Mouse (Mus musculus): ENCODE measurements around the gene Fem1a. TPM values are rescaled to one million over a fixed set of nuclear protein-coding genes. Genes with fewer than 3 reads are reported as not detected.

The Fem1a gene
- polyA plus RNA-seq, 1 experiment from 2014 or later = 18.2 TPM

GRCm38 (mm10) chr17:56272644-56273043 lies 16.0 kb downstream of the Fem1a start:
- H3K4me1 ChIP-seq = peaks cover 26% of the 10 kb centered on the region
- no peak overlapping the region for H3K4me3 ChIP-seq (replicated peaks)
- ATAC-seq (ENCODE audit: low FRiP score) = no peak
- H3K36me3 ChIP-seq (replicated peaks) = no peaks in the 10 kb centered on the region
- 77% methylated on average over 3 of the region's 3 CpGs for WGBS
- no peak overlapping the region for H3K4me2 ChIP-seq
- H3K27ac ChIP-seq = no peak overlapping the region
- H3K9ac ChIP-seq = 0 out of 2 replicates have a peak overlapping the region, but pooled peaks have one; percentile 17
- H3K27me3 ChIP-seq = no peaks in the 10 kb centered on the region
- H3K9me3 ChIP-seq = no peaks in the 10 kb centered on the region

- H3K27ac ChIP-seq = no peak overlapping the region
- peaks cover 27% of the 10 kb centered on the region for H3K4me1 ChIP-seq
- H3K9ac ChIP-seq = no peak overlapping the region
- no peaks in the 10 kb centered on the region for H3K9me3 ChIP-seq
- ATAC-seq (ENCODE audit: low FRiP score) = no peak
- H3K4me3 ChIP-seq (replicated peaks) = no peak overlapping the region
- no peaks in the 10 kb centered on the region for H3K27me3 ChIP-seq
- no peak overlapping the region for H3K4me2 ChIP-seq
- 81% methylated on average over 7 of the region's 7 CpGs for WGBS
- H3K36me3 ChIP-seq (replicated peaks) = no peaks in the 10 kb centered on the region
Observed at GRCm38 (mm10) chr17:56273482-56273881, 16.9 kb downstream of the Fem1a start.

- no peaks in the 10 kb centered on the region for H3K36me3 ChIP-seq (replicated peaks)
- H3K27ac ChIP-seq = no peak overlapping the region
- no peak overlapping the region for H3K9ac ChIP-seq
- no peak for ATAC-seq (ENCODE audit: low FRiP score)
- no peak overlapping the region for H3K4me2 ChIP-seq
- peaks cover 24% of the 10 kb centered on the region for H3K4me1 ChIP-seq
- no peak overlapping the region for H3K4me3 ChIP-seq (replicated peaks)
- WGBS = 90% methylated on average over 5 of the region's 5 CpGs
- H3K27me3 ChIP-seq = no peaks in the 10 kb centered on the region
- H3K9me3 ChIP-seq = no peaks in the 10 kb centered on the region
Observed at GRCm38 (mm10) chr17:56273986-56274385, 17.4 kb downstream of the Fem1a start.

- Histone ChIP-seq H3K9ac (peak overlapping the region; percentile 65), H3K27me3 (no peaks in the 10 kb centered on the region), H3K27ac (0 out of 2 replicates have a peak overlapping the region, but pooled peaks have one; percentile 78), H3K36me3 (replicated peaks) (peaks cover 5% of the 10 kb centered on the region; the same call in 1 of the 2 replicates), H3K4me2 (peak overlapping the region; percentile 72), H3K4me3 (replicated peaks) (peak overlapping the region; percentile 46), H3K9me3 (no peaks in the 10 kb centered on the region), H3K4me1 (peaks cover 18% of the 10 kb centered on the region)
- ATAC-seq (ENCODE audit: low FRiP score) = no peak; the same call in 1 of the 2 replicates
- WGBS = 34% methylated on average over 5 of the region's 5 CpGs
Observed at GRCm38 (mm10) chr17:56275842-56276480, 19.4 kb downstream of the Fem1a start.

GRCm38 (mm10) chr17:56276643-56277566 lies 20.3 kb downstream of the Fem1a start, which contains the start of gene Ticam1:
TSS of gene Ticam1 (minus strand) at chr17:56276786.
- peak within 1 kb of the TSS; percentile 65 for H3K9ac ChIP-seq
- peak; percentile 87 for ATAC-seq (ENCODE audit: low FRiP score)
- no peaks in the 10 kb centered on the region for H3K27me3 ChIP-seq
- H3K4me2 ChIP-seq = peak within 1 kb of the TSS; percentile 72
- no peaks in the 10 kb centered on the region for H3K9me3 ChIP-seq
- peak within 1 kb of the TSS; percentile 78 for H3K27ac ChIP-seq
- H3K36me3 ChIP-seq (replicated peaks) = peaks cover 9% of the 10 kb centered on the region; the same call in 1 of the 2 replicates
- 7% methylated on average over 17 of the region's 21 CpGs for WGBS
- peak within 1 kb of the TSS; percentile 46 for H3K4me3 ChIP-seq (replicated peaks)
- H3K4me1 ChIP-seq = peaks cover 18% of the 10 kb centered on the region

GRCm38 (mm10) chr17:56277567-56277893 lies 20.9 kb downstream of the Fem1a start:
- Histone ChIP-seq H3K4me3 (replicated peaks) (no peak overlapping the region), H3K9ac (no peak overlapping the region), H3K9me3 (no peaks in the 10 kb centered on the region), H3K27me3 (no peaks in the 10 kb centered on the region), H3K27ac (no peak overlapping the region; the same call in 1 of the 2 replicates), H3K4me1 (peaks cover 18% of the 10 kb centered on the region), H3K4me2 (peak overlapping the region; percentile 72), H3K36me3 (replicated peaks) (peaks cover 9% of the 10 kb centered on the region; the same call in 1 of the 2 replicates)
- no peak for ATAC-seq (ENCODE audit: low FRiP score)
- 45% methylated on average over 2 of the region's 2 CpGs for WGBS

- H3K27ac ChIP-seq = no peak overlapping the region
- no peak for ATAC-seq (ENCODE audit: low FRiP score)
Observed at GRCm38 (mm10) chr17:56278340-56278739, 21.7 kb downstream of the Fem1a start.

GRCm38 (mm10) chr17:56279481-56280155 lies 23.0 kb downstream of the Fem1a start:
- H3K27me3 ChIP-seq = no peaks in the 10 kb centered on the region
- H3K36me3 ChIP-seq (replicated peaks) = peaks cover 9% of the 10 kb centered on the region; the same call in 1 of the 2 replicates
- no peak overlapping the region for H3K4me2 ChIP-seq
- no peak overlapping the region for H3K9ac ChIP-seq
- ATAC-seq (ENCODE audit: low FRiP score) = no peak
- 93% methylated on average over 12 of the region's 12 CpGs for WGBS
- H3K4me3 ChIP-seq (replicated peaks) = no peak overlapping the region
- H3K9me3 ChIP-seq = no peaks in the 10 kb centered on the region
- peaks cover 18% of the 10 kb centered on the region for H3K4me1 ChIP-seq
- no peak overlapping the region for H3K27ac ChIP-seq

More at GRCm38 (mm10) chr17:56278340-56278739, 21.7 kb downstream of the Fem1a start:
- H3K9ac ChIP-seq = no peak overlapping the region
- H3K4me1 ChIP-seq = peaks cover 18% of the 10 kb centered on the region
- peaks cover 9% of the 10 kb centered on the region; the same call in 1 of the 2 replicates for H3K36me3 ChIP-seq (replicated peaks)
- WGBS = 92% methylated on average over 5 of the region's 5 CpGs
- H3K27me3 ChIP-seq = no peaks in the 10 kb centered on the region
- no peak overlapping the region for H3K4me3 ChIP-seq (replicated peaks)
- no peak overlapping the region for H3K4me2 ChIP-seq
- H3K9me3 ChIP-seq = no peaks in the 10 kb centered on the region

- no peaks in the 10 kb centered on the region for H3K9me3 ChIP-seq
- no peak for ATAC-seq (ENCODE audit: low FRiP score)
- H3K9ac ChIP-seq = no peak overlapping the region
- peaks cover 18% of the 10 kb centered on the region for H3K36me3 ChIP-seq (replicated peaks)
- no peak overlapping the region for H3K27ac ChIP-seq
- H3K27me3 ChIP-seq = no peaks in the 10 kb centered on the region
- H3K4me2 ChIP-seq = no peak overlapping the region
- no peak overlapping the region for H3K4me3 ChIP-seq (replicated peaks)
- WGBS = 92% methylated on average over 12 of the region's 12 CpGs
- peaks cover 15% of the 10 kb centered on the region for H3K4me1 ChIP-seq
Observed at GRCm38 (mm10) chr17:56281193-56281592, 24.6 kb downstream of the Fem1a start.

GRCm38 (mm10) chr17:56282802-56283201 lies 26.2 kb downstream of the Fem1a start:
- no peak for ATAC-seq (ENCODE audit: low FRiP score)
- Histone ChIP-seq H3K9ac (no peak overlapping the region), H3K4me1 (peaks cover 3% of the 10 kb centered on the region), H3K4me3 (replicated peaks) (no peak overlapping the region), H3K27ac (no peak overlapping the region), H3K27me3 (no peaks in the 10 kb centered on the region), H3K4me2 (no peak overlapping the region), H3K9me3 (no peaks in the 10 kb centered on the region), H3K36me3 (replicated peaks) (peaks cover 21% of the 10 kb centered on the region)
- 88% methylated on average over 4 of the region's 4 CpGs for WGBS

GRCm38 (mm10) chr17:56283316-56283715 lies 26.7 kb downstream of the Fem1a start:
- Histone ChIP-seq H3K36me3 (replicated peaks) (peaks cover 21% of the 10 kb centered on the region), H3K4me1 (peaks cover 8% of the 10 kb centered on the region), H3K4me3 (replicated peaks) (no peak overlapping the region), H3K9me3 (no peaks in the 10 kb centered on the region), H3K27me3 (no peaks in the 10 kb centered on the region), H3K27ac (no peak overlapping the region), H3K9ac (no peak overlapping the region), H3K4me2 (no peak overlapping the region)
- WGBS = 93% methylated on average over 8 of the region's 8 CpGs
- ATAC-seq (ENCODE audit: low FRiP score) = no peak

GRCm38 (mm10) chr17:56285995-56286394 lies 29.4 kb downstream of the Fem1a start:
- H3K9ac ChIP-seq = no peak overlapping the region
- H3K9me3 ChIP-seq = no peaks in the 10 kb centered on the region
- ATAC-seq (ENCODE audit: low FRiP score) = no peak
- peaks cover 15% of the 10 kb centered on the region for H3K36me3 ChIP-seq (replicated peaks)
- peaks cover 31% of the 10 kb centered on the region for H3K4me1 ChIP-seq
- H3K27ac ChIP-seq = no peak overlapping the region
- H3K4me3 ChIP-seq (replicated peaks) = no peak overlapping the region
- 91% methylated on average over 11 of the region's 11 CpGs for WGBS
- H3K4me2 ChIP-seq = no peak overlapping the region
- H3K27me3 ChIP-seq = no peaks in the 10 kb centered on the region
